Mouse (Mus musculus) liver, adult 2 months (tissue): ENCODE results near the gene Ggact.

ENCODE experiments used
- CTCF ChIP-seq: fragments of 200-500 bp; IDR thresholded peaks from 2 replicates; pipeline ENCODE4 v1.5.1; 2011; ENCODE audit warnings: low read depth, low read length, control low read depth
- POLR2A ChIP-seq: fragments of 200-500 bp; IDR thresholded peaks from 2 replicates; pipeline ENCODE4 v1.6.1; 2011; ENCODE audit warnings: low read length, control low read depth; ENCODE audit not compliant: insufficient read depth; ENCODE audit errors: extremely low read depth

GRCm38 (mm10) chr14:122901177-122901576 lies 12.4 kb downstream of the Ggact start:
- TF ChIP-seq CTCF (no peak), POLR2A (no peak)
